Mouse (Mus musculus) yolk sac, embryonic 10.5 days (tissue): ENCODE results near the gene Kif26b.

Source experiments
- DNase-seq: peaks from one replicate; pipeline ENCODE4 v3.0.0-alpha.2; 2017; ENCODE audit warnings: low spot score

Gene Kif26b

DNA sequence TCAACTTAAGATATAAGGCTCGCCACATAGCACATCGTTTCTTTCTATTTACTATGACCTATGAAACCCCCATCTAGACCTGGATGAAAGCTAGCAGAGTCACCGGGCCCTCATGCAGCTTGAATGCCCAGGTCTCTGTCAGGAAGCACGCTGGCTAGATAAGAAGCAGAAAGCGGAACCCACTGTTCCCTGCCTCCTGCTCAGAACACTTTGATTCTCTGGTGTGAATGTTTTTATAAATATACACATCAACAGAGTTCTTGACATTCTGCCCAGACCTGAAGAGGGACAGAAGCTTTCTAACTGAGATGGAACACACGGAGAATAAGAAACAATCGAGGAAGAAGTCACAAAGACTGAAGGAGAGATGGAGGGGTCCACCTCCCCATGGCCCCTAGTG is 311.4 kb downstream of the Kif26b start:
- DNase-seq, result no peak

DNA sequence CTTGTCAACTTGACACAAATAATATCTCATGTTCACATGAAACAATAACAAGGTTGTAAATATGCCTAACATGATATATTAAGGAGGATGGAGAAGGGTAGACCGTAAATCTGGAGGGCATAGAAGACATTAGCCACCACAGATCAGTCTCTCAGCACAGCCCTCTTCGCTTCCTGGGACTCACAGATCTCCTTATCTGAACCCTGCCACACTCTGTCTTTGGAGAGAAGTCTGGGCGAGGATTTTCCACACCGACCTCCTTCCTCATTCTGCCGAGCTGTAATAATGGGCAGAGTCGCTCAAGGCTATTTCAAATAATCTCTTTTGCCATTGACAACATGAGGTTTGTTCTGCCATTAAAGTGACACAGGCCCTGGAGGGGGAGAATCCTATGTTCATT is 315.9 kb downstream of the Kif26b start:
- DNase-seq, result no peak

DNA sequence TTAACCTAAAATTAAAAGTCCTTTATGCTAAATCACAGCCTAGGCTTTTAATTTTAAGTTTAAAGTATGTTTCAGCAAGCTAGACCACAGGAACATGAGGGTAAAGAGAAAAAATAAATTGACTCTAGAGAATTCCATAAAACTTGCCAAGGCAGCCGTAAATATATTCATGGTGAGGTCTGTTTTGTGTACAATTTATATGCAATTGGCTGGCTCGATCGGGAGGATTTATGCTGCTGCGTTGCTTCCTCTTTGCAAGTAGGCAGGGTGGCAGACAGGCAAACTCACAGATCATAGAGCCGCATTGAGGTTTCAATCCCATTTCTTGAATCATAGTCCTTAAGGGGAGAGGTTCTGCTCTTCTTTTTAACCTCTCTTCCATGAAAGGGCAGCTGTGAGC is 318.6 kb downstream of the Kif26b start:
- no peak for DNase-seq

DNA sequence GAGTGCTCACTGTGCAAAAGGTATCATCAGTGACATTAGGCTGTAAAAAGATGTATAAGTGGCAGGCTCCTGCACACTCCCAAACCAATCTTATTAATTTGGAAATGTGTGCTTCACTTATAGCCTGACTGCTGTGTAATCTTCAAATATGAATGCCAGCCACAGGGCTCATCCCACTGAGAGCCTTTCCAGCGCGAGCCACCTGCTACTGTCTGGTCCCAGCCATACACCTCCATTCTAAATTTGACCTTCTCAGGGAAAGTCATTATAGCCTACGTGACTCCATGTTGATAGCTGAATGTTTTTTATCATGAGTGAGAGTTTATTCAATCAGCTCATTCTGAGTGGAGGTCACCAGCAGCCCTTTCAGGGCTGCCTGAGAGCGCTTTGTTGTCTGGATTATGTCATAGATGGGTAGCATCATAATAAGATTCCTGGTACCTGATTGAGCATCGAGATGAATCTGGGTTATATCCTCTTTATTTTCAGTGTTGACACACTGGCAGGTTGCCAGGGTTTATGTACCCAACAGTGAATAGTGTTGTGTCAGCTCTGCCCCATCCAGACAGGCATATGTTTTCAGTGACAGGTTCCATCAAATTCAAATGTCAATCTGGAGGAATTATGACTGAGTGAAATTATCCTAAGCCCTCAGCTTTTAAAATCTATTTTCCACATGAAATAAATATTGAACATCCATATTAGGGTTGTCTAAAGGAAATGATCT is 319.6 kb downstream of the Kif26b start:
- no peak for DNase-seq

DNA sequence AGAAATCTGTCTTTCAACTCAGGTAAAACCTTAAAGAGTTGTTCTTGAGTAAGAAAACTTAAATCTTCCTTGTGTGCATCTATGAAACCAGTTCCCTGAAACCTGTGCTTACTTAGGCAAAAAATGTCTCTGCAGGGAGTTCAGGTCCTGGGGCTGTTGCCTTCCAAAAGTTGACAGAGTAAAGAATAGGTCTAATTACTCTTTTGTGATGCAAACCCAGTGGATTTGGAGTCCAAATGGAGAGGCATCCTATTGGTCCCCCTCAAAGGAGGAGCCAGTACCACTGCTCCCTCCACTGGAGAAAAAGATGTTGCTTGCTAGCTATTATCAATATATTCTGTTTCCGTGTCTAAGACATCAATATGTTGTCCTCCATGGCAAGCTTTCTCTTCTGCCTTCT is 321.6 kb downstream of the Kif26b start:
- no peak for DNase-seq

DNA sequence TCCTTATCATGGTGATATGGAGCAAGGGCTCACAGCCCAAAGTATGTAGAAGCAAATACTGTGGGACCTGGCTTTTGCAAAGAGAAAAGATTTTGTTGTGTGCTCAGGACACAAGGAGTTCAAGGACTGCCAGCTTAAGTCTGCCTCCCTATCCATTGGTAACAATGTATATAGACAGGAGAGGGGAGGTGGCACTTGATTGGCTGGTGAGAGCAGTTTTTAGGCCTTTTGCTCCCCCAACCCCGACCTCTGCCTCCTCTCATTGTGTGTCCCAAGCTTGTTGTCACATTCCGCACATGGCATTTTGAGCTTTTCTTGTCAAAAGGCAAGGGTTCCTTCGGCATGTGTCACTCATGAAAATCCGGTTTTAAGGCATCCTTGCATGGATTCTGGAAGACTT is 326.0 kb downstream of the Kif26b start:
- no peak for DNase-seq

DNA sequence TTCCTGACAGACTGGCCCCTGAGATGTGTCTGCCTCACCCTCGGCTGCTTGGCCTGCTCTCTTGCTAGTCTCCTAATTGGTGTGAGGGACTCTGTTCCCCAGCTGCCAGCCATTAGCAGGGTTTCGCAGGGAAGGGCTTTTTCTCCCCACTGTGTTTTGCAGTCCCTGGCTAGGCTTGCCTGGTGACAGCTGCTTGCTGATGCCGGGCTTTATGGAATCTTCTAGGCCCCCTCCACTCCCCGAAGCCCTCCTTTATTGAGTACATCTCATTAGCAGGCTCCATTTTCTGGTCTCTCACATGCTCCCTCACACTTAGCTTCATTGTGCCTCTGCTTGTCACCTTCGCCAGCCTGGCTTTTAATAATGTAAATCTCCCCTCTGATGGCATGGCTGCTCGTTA is 327.0 kb downstream of the Kif26b start:
- DNase-seq, result no peak

DNA sequence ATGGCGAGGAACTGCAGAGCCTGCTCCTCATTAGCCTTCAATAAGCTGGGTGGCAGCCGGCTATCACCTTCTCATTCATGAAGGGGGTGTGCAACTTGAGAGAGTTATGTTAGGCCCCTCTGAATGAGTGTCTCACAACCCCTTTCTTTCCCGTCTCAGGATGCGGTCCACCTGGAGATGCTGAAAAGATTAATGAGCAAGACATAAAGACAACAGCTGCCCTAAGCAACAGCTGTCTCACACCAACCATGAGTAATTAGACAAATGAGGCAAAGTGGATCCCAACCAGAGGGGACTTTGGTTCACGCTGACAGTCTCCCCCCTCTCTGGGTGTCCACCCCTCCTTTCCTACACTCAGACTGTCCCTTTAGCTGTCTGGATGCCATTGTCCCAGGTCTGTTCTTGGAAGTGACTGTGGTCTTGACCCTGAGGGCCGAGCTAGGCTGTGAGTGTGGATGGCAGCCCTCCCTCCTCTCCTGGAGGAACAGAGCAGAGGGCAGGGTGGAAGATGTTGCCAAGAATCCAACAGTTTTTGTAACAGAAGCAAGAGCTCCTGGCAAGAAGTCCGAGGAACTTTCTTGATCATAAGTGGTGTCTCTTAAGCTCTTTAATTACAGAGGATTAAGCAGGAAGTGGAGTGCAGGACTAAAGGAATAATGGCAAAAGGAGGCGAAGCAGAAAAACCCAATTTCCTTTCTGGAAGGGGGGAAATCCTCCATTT is 331.9 kb downstream of the Kif26b start:
- no peak for DNase-seq

DNA sequence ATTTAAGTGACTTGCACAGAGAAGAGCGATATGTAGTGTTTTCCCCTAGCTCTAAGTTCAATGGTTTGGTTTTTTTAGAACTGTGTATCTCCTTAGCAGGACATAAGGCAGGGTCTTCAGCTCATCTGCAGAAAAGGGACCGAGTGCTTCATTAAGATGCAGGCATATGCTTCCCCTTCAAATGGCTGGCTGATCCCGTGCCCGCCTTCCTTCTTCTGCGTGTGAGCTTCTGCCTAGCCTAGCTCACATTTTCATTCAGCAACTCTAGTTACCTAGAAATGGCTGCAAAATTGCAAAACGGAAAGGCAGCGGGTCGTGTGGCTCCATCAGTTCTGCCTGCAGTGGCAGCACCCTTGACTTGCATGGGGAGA is 332.5 kb downstream of the Kif26b start:
- DNase-seq, result no peak

DNA sequence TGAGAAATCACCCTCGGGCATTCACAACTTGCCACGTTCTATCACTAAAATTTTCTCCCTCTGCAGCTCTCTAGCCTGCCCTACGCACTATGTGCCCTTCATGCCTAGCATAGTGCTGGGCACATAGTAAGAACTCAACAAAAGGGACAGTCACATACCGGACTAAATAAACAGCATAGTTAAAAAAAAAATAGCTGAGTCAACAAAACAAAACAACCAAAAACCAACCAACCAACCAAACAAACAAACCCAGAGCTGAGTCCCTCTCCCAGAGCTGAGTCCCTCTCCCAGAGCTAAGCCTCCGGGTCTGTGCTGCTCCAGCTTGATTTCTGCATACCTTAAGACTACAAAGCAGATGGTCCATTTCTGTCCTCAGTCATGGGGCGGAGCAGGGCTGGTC is 334.8 kb downstream of the Kif26b start:
- DNase-seq, result no peak

DNA sequence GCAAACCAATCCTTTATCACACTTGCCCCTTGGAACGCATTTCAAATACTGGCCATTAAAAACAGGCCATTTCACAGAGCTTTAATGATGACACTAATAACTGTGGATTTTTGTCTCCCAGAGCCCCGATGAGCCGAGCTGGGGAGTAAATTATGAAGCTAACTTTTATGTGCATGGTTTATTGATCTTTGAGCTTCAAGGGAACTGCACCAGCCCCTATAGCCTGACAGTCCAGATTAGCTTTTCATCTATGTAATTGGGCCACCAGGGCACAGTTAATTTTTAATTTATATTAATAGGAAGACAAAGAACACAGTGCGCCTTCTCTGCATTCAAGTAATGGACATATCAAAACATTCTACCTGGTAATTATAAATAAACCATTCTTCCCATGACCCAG is 335.4 kb downstream of the Kif26b start:
- no peak for DNase-seq

DNA sequence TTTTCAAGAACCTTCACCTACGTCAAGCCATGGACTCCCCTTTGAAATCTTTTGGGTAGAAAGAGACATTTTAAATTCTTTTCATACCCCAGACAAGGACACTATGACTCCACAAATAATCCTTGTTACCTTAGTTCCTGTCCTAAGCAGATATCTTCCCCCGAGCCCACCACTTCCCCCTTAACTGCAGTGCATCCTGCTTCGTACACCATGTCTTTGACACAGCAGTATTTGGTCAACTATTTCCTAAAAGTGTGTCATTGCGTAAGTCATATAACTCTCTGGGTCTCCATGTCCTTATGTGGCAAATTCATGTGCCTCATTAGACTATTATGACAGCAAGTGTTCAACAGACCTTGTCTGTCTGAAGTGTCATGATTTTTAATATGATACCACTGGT is 337.8 kb downstream of the Kif26b start:
- DNase-seq, result no peak

DNA sequence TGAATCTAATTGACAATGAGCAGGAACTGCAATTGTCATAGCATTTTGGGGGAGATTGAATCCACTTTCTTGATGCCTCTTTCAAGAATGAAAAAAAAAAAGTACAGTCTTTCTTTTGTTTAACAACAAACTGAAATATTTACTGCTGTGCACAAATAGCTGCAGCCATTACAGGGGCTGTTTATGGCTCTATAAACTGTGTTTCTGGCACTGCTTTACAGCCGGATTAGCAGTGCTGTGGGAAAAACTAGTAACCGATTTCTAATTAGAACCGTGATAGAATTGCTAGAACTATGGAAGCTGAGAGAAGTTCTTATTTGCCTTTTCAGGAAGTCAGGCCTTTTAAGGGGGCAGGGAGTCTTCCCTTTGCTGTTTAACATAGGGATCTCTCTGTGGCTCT is 342.1 kb downstream of the Kif26b start:
- no peak for DNase-seq

DNA sequence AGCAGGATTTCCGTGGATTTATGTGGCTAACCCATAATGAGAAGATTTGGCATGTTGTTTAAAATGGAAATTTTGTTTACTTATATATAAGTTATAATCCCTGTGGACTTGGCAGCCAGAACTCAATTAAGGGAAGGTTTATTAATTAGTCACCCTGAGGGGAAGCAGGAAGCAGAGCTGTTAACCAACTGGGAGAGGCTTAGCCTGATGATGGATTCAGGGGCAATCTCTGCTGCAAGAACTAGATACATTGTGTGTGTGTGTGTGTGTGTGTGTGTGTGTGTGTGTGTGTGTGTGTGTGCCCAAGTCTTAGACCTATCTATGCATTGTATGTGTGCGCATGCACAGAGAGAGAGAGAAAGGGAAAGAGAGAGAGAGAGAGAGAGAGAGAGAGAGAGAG is 348.0 kb downstream of the Kif26b start:
- DNase-seq, result no peak

DNA sequence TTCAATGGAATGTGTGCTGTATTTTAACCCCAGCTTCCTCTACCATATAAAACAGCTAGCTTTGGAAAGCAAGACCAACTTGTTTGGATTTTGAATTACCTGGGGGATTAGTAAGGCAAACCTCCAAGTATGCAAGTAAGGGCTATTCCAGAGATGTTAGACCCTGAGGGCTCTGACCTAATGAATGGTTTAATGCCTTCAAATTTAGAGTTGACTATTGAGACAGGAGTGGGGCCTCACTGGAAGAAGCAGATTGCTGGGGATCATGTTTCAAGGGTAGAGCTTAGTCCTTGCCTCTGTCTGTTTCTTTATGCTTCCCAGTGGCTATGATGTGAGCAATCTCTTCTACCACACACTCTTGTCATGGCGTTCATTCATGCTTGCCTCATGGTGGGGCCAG is 349.8 kb downstream of the Kif26b start:
- DNase-seq, result no peak

DNA sequence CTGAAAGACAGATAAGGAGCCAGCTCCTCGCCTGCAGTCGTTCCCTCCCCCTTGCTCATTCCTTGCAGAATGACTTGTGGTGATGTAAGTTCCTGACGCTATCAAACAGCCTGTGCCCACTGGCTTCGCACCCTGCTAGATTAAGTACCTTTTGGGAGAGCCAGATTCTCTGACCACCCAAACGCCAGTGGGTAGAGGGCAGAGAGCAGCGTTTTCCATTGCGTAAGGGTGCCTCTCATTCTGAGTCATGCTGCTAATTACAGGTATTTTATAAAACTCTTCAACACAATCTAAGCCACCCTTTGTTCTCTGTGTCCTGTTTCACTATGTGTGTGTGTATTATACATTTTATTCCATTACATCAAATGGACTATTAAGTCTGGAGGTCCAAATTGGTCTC is 352.0 kb downstream of the Kif26b start:
- DNase-seq, result no peak

DNA sequence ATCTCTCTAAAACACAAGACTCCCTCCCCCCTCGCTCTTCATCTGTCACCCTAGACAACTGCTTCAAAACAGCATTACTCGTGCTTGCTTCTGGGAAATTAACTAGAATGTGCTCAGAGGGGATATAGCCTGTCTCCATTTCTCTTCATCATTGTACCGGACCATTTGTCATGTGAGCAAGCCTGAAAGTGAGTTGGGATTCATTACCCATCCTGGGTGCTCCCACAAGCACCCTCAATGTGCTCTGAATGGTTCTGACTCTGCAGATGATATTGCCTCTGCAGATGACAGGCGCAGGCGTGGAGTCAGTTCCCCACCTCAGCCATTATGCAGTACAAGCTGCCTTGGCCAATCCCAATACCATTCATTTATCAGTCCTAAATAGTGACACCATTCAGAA is 357.7 kb downstream of the Kif26b start:
- no peak for DNase-seq

DNA sequence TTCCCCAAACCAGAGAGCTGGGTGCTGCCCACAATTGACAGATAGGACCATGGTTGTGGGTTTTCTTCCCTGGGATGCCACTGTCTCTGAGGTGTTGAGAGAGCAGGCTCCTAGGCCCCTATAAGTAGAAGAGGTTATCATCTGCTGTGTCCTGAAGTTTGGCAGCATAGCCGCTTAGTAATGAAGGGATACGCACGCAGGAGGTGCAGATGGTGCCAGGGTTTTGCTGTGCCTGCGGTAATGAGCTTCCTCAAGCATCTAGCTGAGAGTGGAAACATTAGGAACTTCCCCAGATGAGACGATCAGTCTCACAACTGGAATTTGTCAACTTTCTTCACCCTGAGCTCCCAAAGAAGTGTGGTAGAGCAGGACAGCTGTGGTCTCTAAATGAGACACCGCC is 363.5 kb downstream of the Kif26b start:
- DNase-seq, result no peak

DNA sequence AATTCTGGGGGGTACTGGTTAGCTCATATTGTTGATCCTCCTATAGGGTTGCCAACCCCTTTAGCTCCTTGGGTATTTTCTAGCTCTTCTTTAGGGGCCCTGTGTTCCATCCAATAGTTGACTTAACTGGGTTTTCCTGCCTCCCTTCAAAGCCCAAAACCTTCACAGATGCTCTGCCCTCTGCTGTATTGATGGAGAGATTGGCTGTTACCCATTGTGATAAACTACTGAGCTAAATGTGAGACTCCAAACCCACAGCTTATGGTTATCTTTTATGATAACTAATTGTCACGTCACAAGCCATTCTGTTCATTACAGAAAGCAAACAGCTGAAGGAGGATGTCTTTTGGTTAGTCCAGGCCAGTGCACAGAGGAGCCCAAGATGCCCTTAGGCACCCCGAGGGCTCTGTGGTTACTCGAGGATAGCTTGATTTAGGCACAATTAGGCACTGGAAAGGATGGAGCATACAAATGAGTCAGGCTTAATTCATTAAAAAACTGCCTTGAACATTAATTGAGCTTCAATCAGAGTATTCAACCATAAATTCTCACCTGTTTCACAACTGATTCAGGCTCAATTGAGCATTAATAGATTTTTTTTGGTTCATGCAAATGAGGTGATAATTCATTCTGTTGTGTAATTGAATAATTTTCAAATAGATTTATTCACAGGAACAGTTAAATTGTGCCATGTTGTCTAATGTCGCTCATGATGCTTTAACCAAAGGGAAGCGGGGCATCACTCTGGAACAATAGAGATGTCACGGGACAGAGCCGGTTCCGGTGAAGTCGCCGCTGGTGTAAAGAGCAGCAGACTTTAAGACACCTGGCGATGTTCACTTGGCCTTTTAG is 364.5 kb downstream of the Kif26b start:
- DNase-seq, result no peak

DNA sequence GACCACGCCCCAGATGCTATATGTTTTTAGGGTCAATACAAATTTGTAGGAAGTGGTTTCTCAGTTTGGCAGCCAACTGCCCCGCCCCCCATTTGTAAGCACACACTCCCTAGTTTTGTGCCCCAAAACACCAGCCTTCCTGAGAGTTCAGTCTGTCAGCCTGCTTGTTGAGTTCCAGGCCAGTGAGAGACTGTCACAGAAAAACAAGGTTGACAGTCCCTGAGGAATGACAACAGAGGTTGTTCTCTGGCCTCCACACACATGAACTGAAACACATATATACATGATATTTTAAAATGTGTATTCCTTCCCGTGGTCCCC is 365.1 kb downstream of the Kif26b start:
- DNase-seq, result no peak

DNA sequence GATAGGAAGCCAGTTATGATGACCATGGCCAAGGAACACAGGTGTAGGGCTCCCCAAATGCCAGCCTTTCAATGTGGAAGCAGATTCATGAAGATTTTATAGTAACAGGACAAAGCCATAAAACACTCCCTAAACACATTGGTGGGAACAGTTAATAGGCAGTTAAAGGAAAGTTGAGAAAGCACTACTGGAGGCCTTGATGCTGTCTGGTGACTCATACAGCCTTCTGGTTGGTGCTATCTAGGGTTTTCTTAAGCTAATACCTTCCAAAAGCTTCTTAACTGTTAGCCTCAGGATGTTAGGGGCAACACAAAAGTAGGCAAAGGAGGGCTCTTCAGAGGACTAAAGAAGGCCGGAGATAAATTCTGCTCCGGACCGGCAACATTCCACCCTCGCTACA is 366.7 kb downstream of the Kif26b start:
- DNase-seq, result no peak

DNA sequence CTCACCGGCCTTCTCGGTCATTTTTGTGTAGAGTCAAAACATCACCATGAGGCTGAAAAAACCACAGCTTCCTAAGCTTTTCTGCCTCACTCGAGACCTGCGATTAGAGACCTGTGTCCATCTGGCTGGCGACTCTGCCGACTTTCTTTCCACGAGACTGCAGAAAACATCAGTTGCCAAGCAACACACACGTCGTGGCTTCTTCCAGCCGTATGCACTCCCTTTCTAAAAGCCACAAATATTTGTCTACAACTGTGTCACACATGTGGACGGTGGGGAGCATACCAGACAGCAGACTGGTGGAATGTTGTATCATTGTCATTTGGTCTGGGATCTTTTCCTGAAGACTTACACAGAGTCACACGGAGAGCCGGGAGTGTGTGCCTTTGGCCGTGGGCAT is 382.0 kb downstream of the Kif26b start:
- no peak for DNase-seq
